Comparison of ENCODE assay signal across 19 mouse cellular contexts in genomic region chr5:121462967-121463366, GRCm38 (mm10). TPM values are rescaled to one million over a fixed set of nuclear protein-coding genes. Genes with fewer than 3 reads are reported as not detected.
DNase-seq lines count a peak whose midpoint lies in the region; ATAC-seq and TF ChIP-seq lines count a peak whose summit lies in the region.
"Had no signal": no experiment of that assay in that cellular context is flagged by ENCODE, and none has a peak within 500 bp of the region (broad histone marks: within the 10 kb centered on the region; RNA-seq: fewer than 3 reads in every experiment).

No protein-coding gene starts in this region.

- intact Hi-C loops in heart, postnatal 25 days (cut with DNase I): no loop called here
- intact Hi-C loops in left cerebral cortex, postnatal 25 days (cut with DNase I): no loop called here

- H3K27ac ChIP-seq in heart, postnatal 0 days (ENCODE audit: low read depth): no peak overlapping the region
- H3K27ac ChIP-seq in intestine, embryonic 16.5 days (ENCODE audit: low read length): no peak overlapping the region
- H3K27ac ChIP-seq: embryonic facial prominence, embryonic 12.5 days; macrophage; neural tube, embryonic 12.5 days had no signal

- peaks cover 8% of the 10 kb centered on the region; the same call in 1 of the 2 replicates for H3K4me1 ChIP-seq in heart, postnatal 0 days (ENCODE audit: control insufficient read depth, insufficient read depth)
- H3K4me1 ChIP-seq in intestine, embryonic 16.5 days (ENCODE audit: control insufficient read depth, insufficient read depth, low read length): peaks cover 3% of the 10 kb centered on the region; the same call in 1 of the 2 replicates
- H3K4me1 ChIP-seq: embryonic facial prominence, embryonic 12.5 days; neural tube, embryonic 12.5 days had no signal

- no peaks in the 10 kb centered on the region for H3K27me3 ChIP-seq in heart, postnatal 0 days (ENCODE audit: control insufficient read depth, insufficient read depth, low read length)
- no peaks in the 10 kb centered on the region for H3K27me3 ChIP-seq in intestine, embryonic 16.5 days (replicated peaks; ENCODE audit: control insufficient read depth, insufficient read depth, low read length)
- H3K27me3 ChIP-seq: embryonic facial prominence, embryonic 12.5 days; neural tube, embryonic 12.5 days had no signal

- H3K4me2 ChIP-seq in heart, postnatal 0 days (ENCODE audit: low read depth, low read length): no peak overlapping the region
- no peak overlapping the region for H3K4me2 ChIP-seq in intestine, embryonic 16.5 days (ENCODE audit: low read depth, low read length)
- H3K4me2 ChIP-seq: embryonic facial prominence, embryonic 12.5 days; heart, embryonic 11.5 days; neural tube, embryonic 12.5 days had no signal

- ATAC-seq in heart, postnatal 0 days (ENCODE audit: insufficient read depth, low read depth): peak; percentile 17; the same call in 1 of the 2 replicates
- peak; percentile 73 for ATAC-seq in intestine, embryonic 16.5 days

- TF ChIP-seq CTCF in heart, postnatal 0 days (IDR thresholded peaks at IDR 0.05; ENCODE audit: low read depth): no peak

- 66% methylated on average over 5 of the region's 5 CpGs for WGBS in heart, postnatal 0 days
- WGBS in intestine, embryonic 16.5 days: 51% methylated on average over 5 of the region's 5 CpGs

- H3K9me3 ChIP-seq in heart, postnatal 0 days (replicated peaks; ENCODE audit: control insufficient read depth, low read length): 0 out of 2 replicates have a peak, but pooled peaks cover 4% of the 10 kb centered on the region
- H3K9me3 ChIP-seq in intestine, embryonic 16.5 days (ENCODE audit: control insufficient read depth, low read length): no peaks in the 10 kb centered on the region
- H3K9me3 ChIP-seq: embryonic facial prominence, embryonic 12.5 days; neural tube, embryonic 12.5 days had no signal

- TF ChIP-seq EP300 in heart, postnatal 0 days (IDR thresholded peaks at IDR 0.05; ENCODE audit: low read depth): no peak

- H3K9ac ChIP-seq in heart, postnatal 0 days (replicated peaks; ENCODE audit: low read depth, low read length): no peak overlapping the region
- no peak overlapping the region for H3K9ac ChIP-seq in intestine, embryonic 16.5 days (ENCODE audit: low read depth, low read length)
- H3K9ac ChIP-seq: embryonic facial prominence, embryonic 12.5 days; neural tube, embryonic 12.5 days had no signal

- no peak for DNase-seq in heart, postnatal 0 days (ENCODE audit: low spot score)
- no peak for DNase-seq in heart, postnatal 25 days (ENCODE audit: low spot score)
- peak; percentile 69 for DNase-seq in kidney, postnatal 14 days
- peak; percentile 38 for DNase-seq in lung, postnatal 14 days
- no peak for DNase-seq in left cerebral cortex, postnatal 25 days (ENCODE audit: low spot score in 2 of 2)
- no peak for DNase-seq in Muller cell, postnatal 12 days (ENCODE audit: inconsistent ontology term)
- DNase-seq in adrenal gland, postnatal 36 days: no peak
- DNase-seq: cerebellum, adult 11-12 months had no signal

- H3K36me3 ChIP-seq in heart, postnatal 0 days (replicated peaks; ENCODE audit: control insufficient read depth, insufficient read depth, low read length): no peaks in the 10 kb centered on the region
- no peaks in the 10 kb centered on the region for H3K36me3 ChIP-seq in intestine, embryonic 16.5 days (ENCODE audit: control insufficient read depth, insufficient read depth, low read length)
- H3K36me3 ChIP-seq: embryonic facial prominence, embryonic 12.5 days; neural tube, embryonic 12.5 days had no signal

- H3K4me3 ChIP-seq in heart, postnatal 0 days (ENCODE audit: low read depth, low read length): no peak overlapping the region
- no peak overlapping the region for H3K4me3 ChIP-seq in intestine, embryonic 16.5 days (ENCODE audit: low read length)
- H3K4me3 ChIP-seq: embryonic facial prominence, embryonic 12.5 days; neural tube, embryonic 12.5 days had no signal

RNA-seq across cellular contexts. Expression of gene Erp29, which starts 10.7 kb away (rescaled TPM):
- 32.5 and 55.4 TPM in 2 replicates for total RNA-seq in heart, postnatal 0 days (2014; rRNA removed; ENCODE audit: low replicate concordance)
- 89.3 and 96.5 TPM in 2 replicates for polyA plus RNA-seq in heart, postnatal 0 days (2015; fragmentation: Nextera tagmentation; extraction: Ambion mirVana)
- 10 to 100 TPM; 83.2 to 84.7 TPM for total RNA-seq in heart, postnatal 25 days (2021)
- 183 and 202 TPM in 2 replicates for polyA plus RNA-seq in intestine, embryonic 16.5 days (2015; fragmentation: Nextera tagmentation; extraction: Ambion mirVana)
- total RNA-seq in left cerebral cortex, postnatal 25 days (2021): 100 to 1,000 TPM; 145 to 151 TPM
- total RNA-seq in adrenal gland, postnatal 36 days (2021): 100 to 1,000 TPM; 117 to 123 TPM

RNA-seq across cellular contexts. Expression of gene Tmem116, which starts 11.3 kb away (rescaled TPM):
- 6.5 and 11.5 TPM in 2 replicates for total RNA-seq in heart, postnatal 0 days (2014; rRNA removed; ENCODE audit: low replicate concordance)
- polyA plus RNA-seq in heart, postnatal 0 days (2015; fragmentation: Nextera tagmentation; extraction: Ambion mirVana): 7.0 and 7.5 TPM in 2 replicates
- total RNA-seq in heart, postnatal 25 days (2021): 10 to 100 TPM in 1 of 2 experiments, 1 to 10 TPM in 1; 8.2 to 10.1 TPM
- polyA plus RNA-seq in intestine, embryonic 16.5 days (2015; fragmentation: Nextera tagmentation; extraction: Ambion mirVana): 4.2 and 4.4 TPM in 2 replicates
- 1 to 10 TPM; 8.2 to 9.1 TPM for total RNA-seq in left cerebral cortex, postnatal 25 days (2021)
- 1 to 10 TPM; 3.5 to 6.9 TPM for total RNA-seq in adrenal gland, postnatal 36 days (2021)

RNA-seq across cellular contexts. Expression of gene Adam1b, which starts 40.3 kb away (rescaled TPM):
- total RNA-seq in heart, postnatal 0 days (2014; rRNA removed; ENCODE audit: low replicate concordance): not detected in 2 replicates
- 0.14 TPM in 2 replicates for polyA plus RNA-seq in heart, postnatal 0 days (2015; fragmentation: Nextera tagmentation; extraction: Ambion mirVana)
- not detected for total RNA-seq in heart, postnatal 25 days (2021)
- polyA plus RNA-seq in intestine, embryonic 16.5 days (2015; fragmentation: Nextera tagmentation; extraction: Ambion mirVana): not detected in 2 replicates
- total RNA-seq in left cerebral cortex, postnatal 25 days (2021): under 1 TPM in 1 of 2 experiments, not detected in 1; 0.11 TPM
- total RNA-seq in adrenal gland, postnatal 36 days (2021): not detected
- total RNA-seq: gastrocnemius, adult 8-10 months; layer of hippocampus, adult 8-10 months; left cerebral cortex, postnatal 10 days; midbrain, postnatal 0 days had no signal
- polyA plus RNA-seq: embryonic facial prominence, embryonic 12.5 days; hindbrain, embryonic 11.5 days; macrophage; midbrain, postnatal 0 days; neural tube, embryonic 12.5 days; urinary bladder, adult 2 months had no signal

Comparison
In these comparisons a context has a peak if more than half of its experiments do, and no peak if none do; other contexts are left out.
1. DNase-seq: peak in kidney, postnatal 14 days (single experiment) and lung, postnatal 14 days (single experiment); none in heart, postnatal 0 days (single experiment), heart, postnatal 25 days (single experiment), left cerebral cortex, postnatal 25 days (0 of 2), Muller cell, postnatal 12 days (single experiment) and adrenal gland, postnatal 36 days (0 of 2).